Mouse (Mus musculus) bone marrow, adult 2 months (tissue): ENCODE measurements around the gene Abhd13.

Experiments used
- CTCF ChIP-seq: fragments of 200-500 bp; IDR thresholded peaks from 2 replicates; pipeline ENCODE4 v1.5.1; 2011; ENCODE audit warnings: low read length, control low read depth; ENCODE audit not compliant: control insufficient read depth, insufficient read depth
- POLR2A ChIP-seq: fragments of 200-500 bp; IDR thresholded peaks from 2 replicates; pipeline ENCODE4 v1.6.1; 2011; ENCODE audit warnings: low read depth, mild to moderate bottlenecking, control low read depth, low read length, borderline replicate concordance; ENCODE audit not compliant: control insufficient read depth

- TF ChIP-seq CTCF = no peak
- TF ChIP-seq POLR2A = no peak
Observed at GRCm38 (mm10) chr8:10006156-10006985, 28.9 kb downstream of the Abhd13 start, which contains the start of gene Tnfsf13b.
